Mouse (Mus musculus) embryo, embryonic 9.5 days (tissue): Measurements from ENCODE around the gene Rnf144b.

ENCODE experiments used
- DNase-seq: peaks from one replicate; pipeline ENCODE4 v3.0.0-alpha.2; 2017; ENCODE audit errors: extremely low spot score

The Rnf144b gene

GRCm38 (mm10) chr13:47124449-47124848, 2.0 kb downstream of the Rnf144b start:
- DNase-seq: no peak

GRCm38 (mm10) chr13:47124986-47125385, 2.5 kb downstream of the Rnf144b start:
- no peak for DNase-seq

- DNase-seq: no peak
Observed at GRCm38 (mm10) chr13:47125595-47125994, 3.1 kb downstream of the Rnf144b start.

GRCm38 (mm10) chr13:47129090-47129489, 6.6 kb downstream of the Rnf144b start:
- DNase-seq: no peak

GRCm38 (mm10) chr13:47133058-47133457, 10.6 kb downstream of the Rnf144b start:
- DNase-seq: no peak

GRCm38 (mm10) chr13:47134836-47135235, 12.4 kb downstream of the Rnf144b start:
- DNase-seq: no peak

- DNase-seq: no peak
Observed at GRCm38 (mm10) chr13:47135741-47136140, 13.3 kb downstream of the Rnf144b start.

GRCm38 (mm10) chr13:47142764-47143163, 20.3 kb downstream of the Rnf144b start:
- DNase-seq: no peak

GRCm38 (mm10) chr13:47145939-47146338, 23.5 kb downstream of the Rnf144b start:
- no peak for DNase-seq

GRCm38 (mm10) chr13:47146388-47146787, 23.9 kb downstream of the Rnf144b start:
- DNase-seq: no peak

GRCm38 (mm10) chr13:47148573-47148972, 26.1 kb downstream of the Rnf144b start:
- no peak for DNase-seq

- DNase-seq: no peak
Observed at GRCm38 (mm10) chr13:47149993-47150392, 27.5 kb downstream of the Rnf144b start.

GRCm38 (mm10) chr13:47151060-47151459, 28.6 kb downstream of the Rnf144b start:
- no peak for DNase-seq

- DNase-seq: peak; percentile 67
Observed at GRCm38 (mm10) chr13:47152390-47152789, 29.9 kb downstream of the Rnf144b start.

- no peak for DNase-seq
Observed at GRCm38 (mm10) chr13:47153206-47153605, 30.8 kb downstream of the Rnf144b start.

GRCm38 (mm10) chr13:47154866-47155265, 32.4 kb downstream of the Rnf144b start:
- DNase-seq: no peak

- DNase-seq: peak; percentile 10
Observed at GRCm38 (mm10) chr13:47156841-47157240, 34.4 kb downstream of the Rnf144b start.

- no peak for DNase-seq
Observed at GRCm38 (mm10) chr13:47162001-47162400, 39.5 kb downstream of the Rnf144b start.

- no peak for DNase-seq
Observed at GRCm38 (mm10) chr13:47164732-47165131, 42.3 kb downstream of the Rnf144b start.

- DNase-seq: no peak
Observed at GRCm38 (mm10) chr13:47165261-47165660, 42.8 kb downstream of the Rnf144b start.

GRCm38 (mm10) chr13:47168484-47168883, 46.0 kb downstream of the Rnf144b start:
- no peak for DNase-seq

GRCm38 (mm10) chr13:47170026-47170425, 47.6 kb downstream of the Rnf144b start:
- no peak for DNase-seq

- DNase-seq: no peak
Observed at GRCm38 (mm10) chr13:47170811-47171555, 48.5 kb downstream of the Rnf144b start.

GRCm38 (mm10) chr13:47172891-47173290, 50.4 kb downstream of the Rnf144b start:
- no peak for DNase-seq
